Mouse (Mus musculus) forebrain, embryonic 15.5 days (tissue): ENCODE measurements around the gene Myf5. TPM values are rescaled to one million over a fixed set of nuclear protein-coding genes. Genes with fewer than 3 reads are reported as not detected.

Source experiments
- ATAC-seq: fragments of 200-750 bp; cut with Nextera tagmentation; replicated peaks from 2 replicates; pipeline ENCODE4 v1.8.0; 2017; ENCODE audit warnings: mild to moderate bottlenecking, moderate TSS enrichment, moderate library complexity
- H3K27ac ChIP-seq: fragments of 300-500 bp; sonication (generic); replicated peaks from 2 replicates; pipeline ENCODE4 v1.5.1; 2015; ENCODE audit warnings: mild to moderate bottlenecking, inconsistent platforms
- H3K27me3 ChIP-seq: fragments of 300-500 bp; sonication (generic); 2 replicates; pipeline ENCODE4 v1.6.1; 2015; ENCODE audit warnings: inconsistent platforms
- H3K36me3 ChIP-seq: fragments of 300-500 bp; sonication (generic); 2 replicates; pipeline ENCODE4 v1.6.1; 2015; ENCODE audit warnings: mild to moderate bottlenecking, inconsistent platforms
- H3K4me1 ChIP-seq: fragments of 300-500 bp; sonication (generic); 2 replicates; pipeline ENCODE4 v1.6.1; 2015; ENCODE audit warnings: inconsistent platforms
- H3K4me2 ChIP-seq: fragments of 300-500 bp; sonication (generic); replicated peaks from 2 replicates; pipeline ENCODE4 v1.6.1; 2015; ENCODE audit warnings: mild to moderate bottlenecking, inconsistent platforms
- H3K4me3 ChIP-seq: fragments of 300-500 bp; sonication (generic); 2 replicates; pipeline ENCODE4 v1.5.1; 2015; ENCODE audit warnings: mild to moderate bottlenecking, inconsistent platforms
- H3K9ac ChIP-seq: fragments of 300-500 bp; sonication (generic); replicated peaks from 2 replicates; pipeline ENCODE4 v1.6.1; 2015; ENCODE audit warnings: mild to moderate bottlenecking, inconsistent platforms
- H3K9me3 ChIP-seq: fragments of 300-500 bp; sonication (generic); 2 replicates; pipeline ENCODE4 v1.6.1; 2016; ENCODE audit warnings: inconsistent platforms
- WGBS: fragments of 180-500 bp; shearing (Covaris S2); methylation state at CpG from one replicate; pipeline ENCODE4 v1.1.7; 2015; ENCODE audit warnings: mixed read lengths; 5-methylcytosine and 5-hydroxymethylcytosine counted together
- polyA plus RNA-seq: library from polyadenylated mRNA; unstranded; fragments of >200 nt; fragmentation: Nextera tagmentation; extraction: Ambion mirVana; gene quantifications from 2 replicates; pipeline ENCODE4 v1.2.1, GENCODE M21; 2015

Myf5 gene
- polyA plus RNA-seq, 1 experiment from 2014 or later, result not detected

GRCm38 (mm10) chr10:107492867-107493579 is 7.1 kb upstream of the Myf5 start:
- Histone ChIP-seq H3K4me2 (peak overlapping the region; percentile 57), H3K27ac (no peak overlapping the region), H3K27me3 (no peaks in the 10 kb centered on the region), H3K36me3 (no peaks in the 10 kb centered on the region), H3K9ac (peak overlapping the region; percentile 33), H3K9me3 (no peaks in the 10 kb centered on the region), H3K4me3 (peak overlapping the region; percentile 37), H3K4me1 (no peaks in the 10 kb centered on the region)
- ATAC-seq, result no peak; the same call in 1 of the 2 replicates
- 31% methylated on average over 18 of the region's 18 CpGs for WGBS

- no peak for ATAC-seq
- no peaks in the 10 kb centered on the region for H3K27me3 ChIP-seq
- no peak overlapping the region for H3K27ac ChIP-seq
- no peaks in the 10 kb centered on the region for H3K9me3 ChIP-seq
- H3K36me3 ChIP-seq, result no peaks in the 10 kb centered on the region
- H3K4me3 ChIP-seq, result no peak overlapping the region
- H3K4me2 ChIP-seq, result no peak overlapping the region
- no peaks in the 10 kb centered on the region for H3K4me1 ChIP-seq
- 30% methylated on average over 12 of the region's 12 CpGs for WGBS
- H3K9ac ChIP-seq, result no peak overlapping the region
Measured at GRCm38 (mm10) chr10:107488654-107489315, 2.9 kb upstream of the Myf5 start.

DNA sequence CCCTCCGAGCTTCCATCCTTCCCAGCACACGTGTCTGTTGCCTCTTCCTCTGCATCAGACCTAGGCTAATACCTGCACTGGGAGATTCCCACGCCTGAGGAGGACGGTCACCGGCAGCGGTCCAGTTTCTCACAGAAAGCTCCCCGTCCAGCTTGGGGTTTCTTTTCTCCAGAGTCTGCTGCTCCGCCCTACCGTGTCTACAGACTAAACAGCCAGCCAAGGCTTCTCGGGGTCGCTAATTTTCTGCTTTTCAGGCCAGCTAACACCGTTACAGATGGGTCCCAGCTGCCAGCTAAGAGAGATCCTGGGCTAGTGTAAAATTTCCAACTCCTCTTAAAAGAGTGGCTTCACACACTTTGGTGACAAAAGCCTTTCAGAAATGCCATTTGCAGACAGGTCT is 836 bp upstream of the Myf5 start:
- Histone ChIP-seq H3K4me1 (no peaks in the 10 kb centered on the region), H3K4me2 (no peak overlapping the region), H3K4me3 (no peak overlapping the region), H3K27me3 (no peaks in the 10 kb centered on the region), H3K36me3 (no peaks in the 10 kb centered on the region), H3K9ac (no peak overlapping the region), H3K9me3 (no peaks in the 10 kb centered on the region), H3K27ac (no peak overlapping the region)
- no peak for ATAC-seq
- 76% methylated on average over 12 of the region's 12 CpGs for WGBS

GRCm38 (mm10) chr10:107484050-107484449 is 1.9 kb downstream of the Myf5 start:
- 86% methylated on average over 10 of the region's 10 CpGs for WGBS
- no peak for ATAC-seq
- H3K4me2 ChIP-seq, result no peak overlapping the region

GRCm38 (mm10) chr10:107473497-107473896 is 12.4 kb downstream of the Myf5 start:
- no peaks in the 10 kb centered on the region for H3K4me1 ChIP-seq
- H3K27ac ChIP-seq, result no peak overlapping the region
- no peak overlapping the region for H3K4me2 ChIP-seq
- H3K36me3 ChIP-seq, result no peaks in the 10 kb centered on the region
- WGBS, result 43% methylated on average over 2 of the region's 2 CpGs
- H3K27me3 ChIP-seq, result no peaks in the 10 kb centered on the region
- no peak overlapping the region for H3K9ac ChIP-seq
- H3K9me3 ChIP-seq, result no peaks in the 10 kb centered on the region
- no peak for ATAC-seq
- no peak overlapping the region for H3K4me3 ChIP-seq

More at GRCm38 (mm10) chr10:107484050-107484449, 1.9 kb downstream of the Myf5 start:
- Histone ChIP-seq H3K27me3 (no peaks in the 10 kb centered on the region), H3K36me3 (no peaks in the 10 kb centered on the region), H3K9ac (no peak overlapping the region), H3K27ac (no peak overlapping the region), H3K4me1 (no peaks in the 10 kb centered on the region), H3K4me3 (no peak overlapping the region), H3K9me3 (no peaks in the 10 kb centered on the region)

GRCm38 (mm10) chr10:107471712-107472111 is 14.2 kb downstream of the Myf5 start:
- no peak for ATAC-seq
- no peaks in the 10 kb centered on the region for H3K9me3 ChIP-seq
- no peaks in the 10 kb centered on the region for H3K27me3 ChIP-seq
- WGBS, result 77% methylated on average over 5 of the region's 5 CpGs
- H3K4me1 ChIP-seq, result no peaks in the 10 kb centered on the region
- H3K9ac ChIP-seq, result no peak overlapping the region
- no peaks in the 10 kb centered on the region for H3K36me3 ChIP-seq
- no peak overlapping the region for H3K4me2 ChIP-seq
- no peak overlapping the region for H3K4me3 ChIP-seq
- H3K27ac ChIP-seq, result no peak overlapping the region

DNA sequence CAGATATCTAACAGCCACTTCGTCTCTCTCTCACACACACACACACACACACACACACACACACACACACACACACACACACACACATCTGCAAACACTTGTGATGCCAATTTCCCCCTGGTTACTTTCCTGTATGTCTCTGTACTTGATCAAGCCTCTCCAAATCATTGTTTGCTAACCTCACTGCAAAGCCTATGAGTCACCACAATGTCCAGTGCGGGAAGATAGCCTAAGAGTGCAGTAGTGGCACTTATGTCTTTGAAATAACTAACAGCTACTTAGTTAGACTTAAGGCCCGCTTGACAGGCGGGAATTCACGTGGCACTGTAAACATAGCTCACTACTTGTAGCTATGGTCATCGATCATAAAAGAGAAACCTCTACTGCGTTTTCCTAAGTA is 18.1 kb downstream of the Myf5 start:
- no peaks in the 10 kb centered on the region for H3K4me1 ChIP-seq
- H3K4me2 ChIP-seq, result no peak overlapping the region
- no peak for ATAC-seq
- no peak overlapping the region for H3K27ac ChIP-seq
- 88% methylated on average over 7 of the region's 7 CpGs for WGBS
- no peaks in the 10 kb centered on the region for H3K36me3 ChIP-seq
- H3K9me3 ChIP-seq, result no peaks in the 10 kb centered on the region
- no peak overlapping the region for H3K4me3 ChIP-seq
- no peaks in the 10 kb centered on the region for H3K27me3 ChIP-seq
- H3K9ac ChIP-seq, result no peak overlapping the region

GRCm38 (mm10) chr10:107449496-107450330 is 36.2 kb downstream of the Myf5 start:
- no peak for ATAC-seq

GRCm38 (mm10) chr10:107442781-107443180 is 43.2 kb downstream of the Myf5 start:
- no peaks in the 10 kb centered on the region for H3K9me3 ChIP-seq
- H3K36me3 ChIP-seq, result no peaks in the 10 kb centered on the region
- no peaks in the 10 kb centered on the region for H3K4me1 ChIP-seq
- no peak overlapping the region for H3K4me2 ChIP-seq
- H3K4me3 ChIP-seq, result no peak overlapping the region
- no peak for ATAC-seq
- 13% methylated on average over 4 of the region's 4 CpGs for WGBS
- H3K9ac ChIP-seq, result no peak overlapping the region
- no peaks in the 10 kb centered on the region for H3K27me3 ChIP-seq
- H3K27ac ChIP-seq, result no peak overlapping the region

More at GRCm38 (mm10) chr10:107449496-107450330, 36.2 kb downstream of the Myf5 start:
- no peak overlapping the region for H3K4me3 ChIP-seq
- H3K4me1 ChIP-seq, result no peaks in the 10 kb centered on the region
- H3K9me3 ChIP-seq, result no peaks in the 10 kb centered on the region
- no peaks in the 10 kb centered on the region for H3K36me3 ChIP-seq
- H3K4me2 ChIP-seq, result no peak overlapping the region
- H3K27me3 ChIP-seq, result no peaks in the 10 kb centered on the region
- no peak overlapping the region for H3K9ac ChIP-seq
- WGBS, result 91% methylated on average over 5 of the region's 5 CpGs
- no peak overlapping the region for H3K27ac ChIP-seq

- Histone ChIP-seq H3K9me3 (no peaks in the 10 kb centered on the region), H3K4me3 (no peak overlapping the region), H3K4me1 (no peaks in the 10 kb centered on the region), H3K4me2 (no peak overlapping the region), H3K27me3 (no peaks in the 10 kb centered on the region), H3K9ac (no peak overlapping the region), H3K27ac (no peak overlapping the region), H3K36me3 (no peaks in the 10 kb centered on the region)
- ATAC-seq, result peak; percentile 76
- WGBS, result 34% methylated on average over 5 of the region's 5 CpGs
Measured at GRCm38 (mm10) chr10:107436967-107437366, 49.0 kb downstream of the Myf5 start.
